Mouse (Mus musculus) activated CD4-positive, CD25-positive, alpha-beta regulatory T cell, adult 4 months (primary cell): ENCODE data around the gene Mrps17. TPM values are rescaled to one million over a fixed set of nuclear protein-coding genes. Genes with fewer than 3 reads are reported as not detected.

Experiments
- ATAC-seq: one replicate; pipeline ENCODE4 v1.8.0; 2017
- polyA plus RNA-seq, 2 experiments: library from polyadenylated mRNA; unstranded; fragments of 100-300 nt; shearing (Covaris generic); gene quantifications; one replicate each; pipeline ENCODE4 v1.2.1; 2017

The Mrps17 gene
- polyA plus RNA-seq, 2 experiments from 2014 or later = 117 to 121 TPM

DNA sequence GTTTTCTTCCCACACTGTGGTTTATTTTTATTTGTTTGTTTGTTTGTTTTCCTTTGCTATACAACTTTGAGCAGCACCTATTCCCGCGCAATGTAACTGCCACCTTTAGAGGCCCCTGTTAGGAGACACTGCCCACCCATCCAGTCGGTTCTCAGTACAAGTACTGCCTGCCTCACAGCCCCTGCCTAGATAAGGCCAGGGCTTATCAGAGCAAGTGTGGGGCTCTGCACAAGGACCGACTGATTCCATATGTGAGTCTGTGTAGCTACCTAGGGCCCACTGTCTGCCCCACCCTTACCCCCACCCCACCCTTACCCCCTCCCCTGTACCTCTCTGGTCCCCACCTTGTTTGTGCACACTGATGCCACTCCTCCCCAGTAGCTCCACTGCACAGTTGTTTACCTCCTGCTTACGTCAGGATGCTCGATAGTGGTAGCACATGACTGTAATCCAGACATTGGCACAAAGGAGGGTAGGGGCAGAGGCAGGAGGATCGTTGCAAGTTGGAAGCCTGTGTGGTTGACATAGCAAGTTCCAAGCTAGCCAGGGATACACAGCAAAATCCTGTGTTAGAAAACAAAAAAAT is 27.7 kb downstream of the Mrps17 start:
- no peak for ATAC-seq

DNA sequence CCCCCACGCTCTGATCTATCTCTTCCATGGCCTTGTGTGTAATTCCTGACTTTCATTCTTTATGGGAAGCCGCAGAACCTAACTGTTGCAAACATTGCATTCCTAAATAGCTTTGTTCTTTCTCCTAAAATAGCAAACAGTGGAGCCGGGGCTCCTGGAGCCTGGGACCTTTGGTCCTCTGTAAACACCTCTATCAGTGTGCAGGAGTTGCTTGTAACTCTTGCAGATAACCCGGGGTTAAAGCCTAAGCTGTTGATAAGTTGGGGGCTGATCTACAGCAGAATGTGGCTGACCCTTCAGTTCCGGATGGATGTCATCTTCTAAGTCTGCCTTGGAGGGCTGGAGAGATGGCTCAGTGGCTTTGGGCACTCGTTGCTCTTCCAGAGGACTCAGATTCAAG is 28.8 kb downstream of the Mrps17 start:
- ATAC-seq = no peak

DNA sequence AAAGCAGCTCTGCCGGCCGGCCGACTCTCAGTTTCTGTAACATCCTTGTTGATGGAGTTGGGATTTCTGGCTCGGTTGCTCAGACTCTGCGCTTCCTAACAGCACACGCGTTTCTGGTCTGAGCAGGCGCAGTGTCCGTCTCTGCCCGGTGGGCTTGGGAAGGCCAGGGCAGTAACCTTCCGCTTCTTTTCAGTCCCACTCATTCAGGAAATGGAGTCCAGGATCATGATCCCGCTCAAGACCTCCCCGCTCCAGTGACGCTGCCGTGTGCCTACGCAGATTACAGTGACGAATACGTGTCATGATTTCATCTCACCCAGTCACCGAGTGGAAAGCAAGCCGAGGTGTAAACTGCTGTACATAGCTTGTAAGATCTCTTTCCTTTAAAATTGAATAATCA is 41.6 kb downstream of the Mrps17 start:
- no peak for ATAC-seq

DNA sequence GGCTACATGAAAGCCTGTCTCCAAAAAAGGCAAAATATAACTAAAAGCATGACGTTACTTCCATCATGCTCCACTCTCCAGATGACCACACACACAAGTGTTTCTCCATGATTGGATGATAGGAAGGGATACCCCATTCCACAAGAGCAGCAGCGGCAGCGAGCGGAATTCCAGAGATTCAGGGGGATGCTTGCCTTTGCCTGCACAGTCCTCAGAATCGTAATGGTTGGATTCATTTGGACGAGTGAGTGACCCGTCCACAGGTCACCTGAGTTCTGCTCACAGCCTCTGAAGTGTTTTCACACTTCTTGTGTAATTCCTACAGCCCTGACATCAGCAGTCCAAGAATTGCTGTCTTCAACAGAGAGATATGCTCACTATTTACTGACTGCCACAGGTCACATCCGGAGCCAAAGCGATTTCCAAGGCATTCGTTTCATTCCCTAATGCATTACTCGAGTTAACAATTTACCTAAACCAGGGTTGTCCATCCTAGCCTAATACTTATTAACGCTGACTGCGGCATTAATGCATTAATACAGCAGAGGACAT is 44.7 kb downstream of the Mrps17 start:
- no peak for ATAC-seq

DNA sequence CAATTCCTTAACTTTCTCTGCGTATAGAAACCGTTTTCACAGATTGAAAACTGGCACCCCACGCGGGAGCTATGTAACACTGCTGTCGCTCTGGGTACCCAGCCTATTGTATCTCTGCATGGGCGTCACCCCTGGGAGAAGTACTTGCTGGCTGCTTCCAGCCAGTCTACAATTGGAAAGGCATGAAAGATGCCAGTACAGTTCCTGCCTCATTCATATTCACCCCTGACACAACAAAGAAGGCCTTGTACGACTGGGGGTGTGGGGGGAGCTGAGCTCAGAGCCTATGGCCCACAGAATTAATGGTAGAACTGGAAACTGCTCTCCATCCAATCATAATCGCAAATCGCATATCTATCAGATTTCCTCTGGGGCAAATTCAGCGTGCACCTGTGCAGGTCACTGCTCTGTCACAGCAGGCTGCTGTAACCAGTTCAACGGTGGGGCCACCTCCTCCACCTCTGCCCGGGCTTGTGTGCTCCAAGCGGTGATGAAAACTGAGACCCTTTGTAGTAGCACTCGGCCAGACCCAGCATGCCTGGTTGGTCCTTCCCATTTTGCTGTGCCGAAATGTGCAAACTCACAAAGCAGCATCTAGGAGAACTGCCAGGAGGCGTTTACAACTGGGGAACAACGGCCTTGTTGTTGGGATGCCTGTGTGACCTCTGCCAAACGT is 46.7 kb downstream of the Mrps17 start:
- no peak for ATAC-seq

DNA sequence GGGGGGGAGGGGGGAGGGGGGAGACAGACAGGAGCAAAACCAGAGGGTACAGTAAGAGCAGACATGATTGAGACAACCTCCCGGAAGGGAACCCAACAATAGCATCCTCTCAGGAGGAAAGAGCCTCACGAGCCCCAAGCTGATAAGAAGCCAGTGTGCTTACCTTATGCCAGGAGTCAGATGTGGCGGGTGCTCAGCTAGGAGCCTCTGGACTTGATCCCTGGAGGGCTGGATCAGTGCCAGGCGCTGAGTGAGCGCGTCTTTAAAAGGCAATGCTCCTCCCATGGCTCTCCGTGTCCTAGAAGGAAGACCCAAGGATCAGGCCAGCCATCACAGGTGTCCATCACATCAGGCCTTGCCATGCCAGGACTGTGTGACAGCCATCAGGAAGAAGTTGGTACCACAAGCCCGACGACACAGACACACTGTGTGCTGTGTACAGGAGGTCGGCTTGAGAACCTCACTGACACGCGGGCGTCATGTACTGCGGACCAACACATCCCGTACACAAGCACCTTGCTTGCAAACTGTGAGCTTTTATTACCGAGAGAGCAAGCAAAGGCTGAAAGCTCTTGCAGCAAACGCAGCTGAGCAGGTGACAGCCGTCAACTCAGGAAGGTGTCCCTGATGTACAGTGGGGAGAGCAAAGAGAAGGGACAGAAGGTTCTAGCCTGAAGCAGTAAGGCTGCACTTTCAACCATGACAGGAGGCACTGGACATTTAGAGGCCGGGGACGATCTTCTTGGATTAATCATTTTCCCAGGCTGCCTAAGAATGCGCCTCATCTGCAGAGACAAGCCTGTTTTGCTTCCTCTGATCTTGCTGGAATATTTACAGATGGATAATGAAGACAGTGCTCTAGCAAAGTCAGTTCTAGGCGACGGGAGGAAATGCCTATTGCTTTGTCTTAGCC is 55.4 kb downstream of the Mrps17 start:
- no peak for ATAC-seq

Other genes starting within 250 kb of the Mrps17 start
- gene Sfswap, start 214.3 kb upstream of the Mrps17 start, polyA plus RNA-seq = 10 to 100 TPM; 26.1 to 26.5 TPM
- gene Mmp17, start 131.3 kb upstream of the Mrps17 start, polyA plus RNA-seq = under 1 TPM; 0.07 to 0.09 TPM
- 1 to 10 TPM; 3.2 to 3.3 TPM for gene Zfp11, start 45.4 kb upstream of the Mrps17 start, polyA plus RNA-seq
- under 1 TPM in 1 of 2 experiments, not detected in 1; 0.29 TPM for gene Sept14, start 7.0 kb upstream of the Mrps17 start, polyA plus RNA-seq
- gene Nipsnap2, start 9.6 kb downstream of the Mrps17 start, polyA plus RNA-seq = 10 to 100 TPM; 65.5 to 74.7 TPM
- gene Psph, start 72.0 kb downstream of the Mrps17 start, polyA plus RNA-seq = 10 to 100 TPM; 55.0 to 73.8 TPM
- gene Sumf2, start 131.5 kb downstream of the Mrps17 start, polyA plus RNA-seq = 10 to 100 TPM; 12.3 to 17.1 TPM
- gene Chchd2, start 172.0 kb downstream of the Mrps17 start, polyA plus RNA-seq = 100 to 1,000 TPM; 408 to 480 TPM
- 1 to 10 TPM; 1.0 to 3.1 TPM for gene Zbed5, start 180.2 kb downstream of the Mrps17 start, polyA plus RNA-seq
- gene Phkg1, start 183.1 kb downstream of the Mrps17 start, polyA plus RNA-seq = under 1 TPM in 1 of 2 experiments, not detected in 1; 0.49 TPM
- gene Nupr1l, start 193.0 kb downstream of the Mrps17 start, polyA plus RNA-seq = not detected
- gene Vkorc1l1, start 226.5 kb downstream of the Mrps17 start, polyA plus RNA-seq = 1 to 10 TPM; 4.8 to 6.6 TPM